Mouse (Mus musculus) E14TG2a.4 (cell line): ENCODE data around the gene Rpl38.
"Not testable (repeated sequence)": the region's sequence is repeated elsewhere in the genome, so short reads cannot be mapped to it uniquely, and the experiment has no call there.

ENCODE experiments used
- H3K27me3 ChIP-seq: 2 replicates; pipeline ENCODE4 v1.6.1; 2014; ENCODE audit warnings: low read length, control low read depth; ENCODE audit not compliant: insufficient read depth
- H3K36me3 ChIP-seq: 2 replicates; pipeline ENCODE4 v1.6.1; 2014; ENCODE audit warnings: low read length, control low read depth; ENCODE audit not compliant: insufficient read depth
- H3K4me1 ChIP-seq: replicated peaks from 2 replicates; pipeline ENCODE4 v1.6.1; 2014; ENCODE audit warnings: low read depth, low read length, control low read depth
- H3K4me3 ChIP-seq: replicated peaks from 2 replicates; pipeline ENCODE4 v1.5.1; 2014; ENCODE audit warnings: mild to moderate bottlenecking, low read length
- H3K9me3 ChIP-seq: 2 replicates; pipeline ENCODE4 v1.6.1; 2014; ENCODE audit warnings: low read length, control low read depth
- CTCF ChIP-seq: conservative IDR thresholded peaks from 2 replicates; pipeline ENCODE4 v1.5.1; 2014; ENCODE audit warnings: low read length
- NANOG ChIP-seq: IDR thresholded peaks from 2 replicates; pipeline ENCODE4 v1.6.1; 2014; ENCODE audit warnings: borderline replicate concordance, low read length, mixed read lengths
- POU5F1 ChIP-seq: IDR thresholded peaks from 2 replicates; pipeline ENCODE4 v1.6.1; 2014; ENCODE audit warnings: low read length, borderline replicate concordance

The Rpl38 gene

GRCm38 (mm10) chr11:114671147-114671546, 2.8 kb downstream of the Rpl38 start:
- H3K4me1 ChIP-seq, result peaks cover 70% of the 10 kb centered on the region
- H3K9me3 ChIP-seq, result no peaks in the 10 kb centered on the region
- peak overlapping the region; percentile 99 for H3K4me3 ChIP-seq
- no peak for TF ChIP-seq NANOG
- no peak for TF ChIP-seq CTCF
- TF ChIP-seq POU5F1, result no peak
- H3K27me3 ChIP-seq, result peaks cover 7% of the 10 kb centered on the region
- peaks cover 53% of the 10 kb centered on the region for H3K36me3 ChIP-seq

GRCm38 (mm10) chr11:114672794-114673718, 4.7 kb downstream of the Rpl38 start:
- Histone ChIP-seq H3K27me3 (peaks cover 17% of the 10 kb centered on the region), H3K36me3 (peaks cover 53% of the 10 kb centered on the region), H3K9me3 (no peaks in the 10 kb centered on the region), H3K4me1 (peaks cover 72% of the 10 kb centered on the region), H3K4me3 (peak overlapping the region; percentile 99)
- TF ChIP-seq NANOG (no peak), POU5F1 (no peak), CTCF (peak; percentile 82)

GRCm38 (mm10) chr11:114673719-114674050, 5.4 kb downstream of the Rpl38 start:
- peaks cover 72% of the 10 kb centered on the region for H3K4me1 ChIP-seq
- H3K36me3 ChIP-seq, result peaks cover 53% of the 10 kb centered on the region
- TF ChIP-seq NANOG, result no peak
- TF ChIP-seq POU5F1, result no peak
- TF ChIP-seq CTCF, result no peak
- no peaks in the 10 kb centered on the region for H3K9me3 ChIP-seq
- peaks cover 17% of the 10 kb centered on the region for H3K27me3 ChIP-seq
- H3K4me3 ChIP-seq, result no peak overlapping the region

GRCm38 (mm10) chr11:114674180-114674579, 5.9 kb downstream of the Rpl38 start:
- H3K4me3 ChIP-seq, result no peak overlapping the region
- no peak for TF ChIP-seq POU5F1
- no peak for TF ChIP-seq CTCF
- TF ChIP-seq NANOG, result no peak
- H3K27me3 ChIP-seq, result peaks cover 17% of the 10 kb centered on the region
- H3K36me3 ChIP-seq, result peaks cover 52% of the 10 kb centered on the region
- H3K4me1 ChIP-seq, result peaks cover 76% of the 10 kb centered on the region
- H3K9me3 ChIP-seq, result no peaks in the 10 kb centered on the region

- not testable (repeated sequence) for H3K9me3 ChIP-seq
- Histone ChIP-seq H3K27me3 (peaks cover 17% of the 10 kb centered on the region), H3K36me3 (peaks cover 52% of the 10 kb centered on the region), H3K4me1 (peaks cover 82% of the 10 kb centered on the region), H3K4me3 (peak overlapping the region; percentile 87; the same call in 1 of the 2 replicates)
Observed at GRCm38 (mm10) chr11:114674796-114675195, 6.5 kb downstream of the Rpl38 start.

- peaks cover 48% of the 10 kb centered on the region for H3K36me3 ChIP-seq
- no peaks in the 10 kb centered on the region for H3K9me3 ChIP-seq
- H3K4me1 ChIP-seq, result peaks cover 83% of the 10 kb centered on the region
- H3K4me3 ChIP-seq, result peak within 1 kb of the TSS; percentile 87
- peaks cover 17% of the 10 kb centered on the region for H3K27me3 ChIP-seq
- TF ChIP-seq CTCF (no peak), POU5F1 (no peak), NANOG (no peak)
Observed at GRCm38 (mm10) chr11:114675341-114675825, 7.1 kb downstream of the Rpl38 start, which contains the start of gene Ttyh2. Ttyh2 (plus strand) TSS chr11:114675431.

- peaks cover 83% of the 10 kb centered on the region for H3K4me1 ChIP-seq
- peaks cover 17% of the 10 kb centered on the region for H3K27me3 ChIP-seq
- H3K36me3 ChIP-seq, result peaks cover 42% of the 10 kb centered on the region
- H3K4me3 ChIP-seq, result peak overlapping the region; percentile 87
- no peaks in the 10 kb centered on the region for H3K9me3 ChIP-seq
- TF ChIP-seq CTCF (no peak), POU5F1 (no peak), NANOG (no peak)
Observed at GRCm38 (mm10) chr11:114675826-114676401, 7.6 kb downstream of the Rpl38 start.

- TF ChIP-seq POU5F1 (no peak), CTCF (no peak), NANOG (no peak)
- Histone ChIP-seq H3K4me1 (peaks cover 83% of the 10 kb centered on the region), H3K9me3 (no peaks in the 10 kb centered on the region), H3K4me3 (peak overlapping the region; percentile 87), H3K36me3 (peaks cover 37% of the 10 kb centered on the region), H3K27me3 (peaks cover 17% of the 10 kb centered on the region)
Observed at GRCm38 (mm10) chr11:114676431-114676830, 8.1 kb downstream of the Rpl38 start.
